Mouse (Mus musculus) heart, postnatal 14 days (tissue): Measurements from ENCODE around the gene Stmn3. TPM values are rescaled to one million over a fixed set of nuclear protein-coding genes. Genes with fewer than 3 reads are reported as not detected.
A peak's percentile ranks its signal among the peaks of the same experiment; 100 is the strongest.

Experiments used
- DNase-seq, 2 experiments: peaks; one replicate each; pipeline ENCODE4 v3.0.0; 2021 to 2022
- intact Hi-C: fragments of 180-260 bp; cut with DNase I; formaldehyde crosslinking; loops from one replicate; pipeline ENCODE4 v1.15.1; 2025
- long read RNA-seq, 2 experiments: library from polyadenylated mRNA; stranded (forward); transcript quantifications; one replicate each; pipeline ENCODE4 v2.0.0; 2021
- total RNA-seq, 2 experiments: library from RNA; stranded (reverse); gene quantifications; 2 replicates each; pipeline ENCODE4 v1.2.3; 2021

Gene Stmn3
- total RNA-seq, result under 1 TPM in 1 of 2 experiments, not detected in 1; 0.24 TPM
- long read RNA-seq, experiment 1, result 0 reads
- long read RNA-seq, experiment 2, result 0 reads

DNA sequence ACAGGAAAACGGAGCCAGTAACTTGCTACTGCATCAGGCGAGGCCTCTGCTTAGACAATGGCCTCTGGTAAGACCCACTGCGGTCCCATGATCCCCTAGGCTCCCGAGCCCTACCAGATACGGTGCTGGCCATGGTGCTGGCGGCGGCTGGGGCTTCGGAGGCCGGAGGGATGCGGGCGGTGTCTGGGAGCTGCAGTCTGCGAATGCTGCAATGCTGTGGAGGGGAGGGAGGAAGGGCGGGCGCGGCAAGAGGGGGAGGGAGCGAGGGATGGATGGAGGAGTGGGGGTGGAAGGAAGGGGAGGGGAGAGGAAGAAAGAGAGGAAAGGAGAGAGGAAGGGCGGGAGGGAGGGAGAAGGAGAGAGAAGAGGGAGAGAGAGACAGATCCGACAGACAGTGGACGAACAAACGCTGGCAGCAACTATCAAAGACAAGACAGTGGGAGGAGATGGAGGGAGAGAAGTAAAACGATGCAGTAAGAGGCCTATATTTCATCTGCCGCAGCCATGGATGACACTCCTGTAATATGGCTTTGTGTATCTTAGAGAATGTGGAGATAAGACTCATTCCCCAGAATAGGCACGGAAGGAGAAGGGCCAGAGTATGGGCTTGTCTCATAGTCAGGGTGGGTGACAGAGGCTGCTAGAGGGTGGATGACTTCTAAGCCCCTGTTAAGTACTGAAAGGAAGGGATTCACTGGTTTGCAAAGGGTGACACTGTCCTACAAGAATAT lies at the start of gene Stmn3:
Stmn3 (minus strand) TSS at position 421 of the 731 bp plus-strand sequence.
- intact Hi-C loops, result no loop called here
- DNase-seq, result peak; percentile 61 to 77

DNA sequence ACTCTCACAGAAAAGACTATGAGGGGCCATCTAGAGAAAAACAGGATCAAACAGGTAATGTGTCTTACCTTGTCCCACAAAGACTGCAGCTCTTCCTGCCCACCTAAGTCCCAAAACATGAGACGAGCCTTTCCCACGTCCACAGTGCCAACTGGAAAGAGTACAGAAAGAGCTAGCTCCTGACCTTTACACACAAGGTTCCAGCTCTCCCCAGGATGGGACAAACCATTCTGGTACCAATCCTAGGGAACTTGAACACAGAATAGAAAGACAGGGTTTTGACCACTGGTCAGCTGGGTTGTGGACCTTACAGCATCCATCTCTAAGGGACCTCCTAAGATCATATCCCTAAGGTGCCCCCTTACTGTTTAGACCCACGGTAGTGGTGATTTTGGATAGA lies 49.6 kb upstream of the Stmn3 start:
- no peak for DNase-seq
- intact Hi-C loops, result no loop called here

DNA sequence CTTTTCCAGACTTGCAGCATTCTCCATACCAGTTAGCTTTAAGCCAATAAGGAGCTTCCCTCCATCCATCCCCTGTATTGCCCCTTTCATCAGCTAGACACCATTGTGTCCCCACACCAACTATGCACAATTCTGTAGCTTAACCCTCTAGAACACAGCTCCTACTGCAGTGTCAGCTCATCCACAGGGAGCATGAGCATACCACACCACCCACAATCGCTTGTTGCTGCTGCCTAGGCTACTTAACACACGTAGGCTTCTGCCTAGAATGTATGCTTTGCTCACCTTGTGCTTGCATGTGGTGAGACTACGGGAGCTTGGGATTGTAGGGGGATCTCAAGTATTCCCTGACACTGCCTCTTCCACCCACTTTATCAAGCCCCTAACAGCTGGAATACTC lies 42.5 kb upstream of the Stmn3 start:
- intact Hi-C loops, result loop anchor here (10.0 kb wide), 1 partner anchor 372 kb away; the partner anchor contains the start of gene Col20a1
- no peak for DNase-seq

- intact Hi-C loops, result no loop called here
- peak; percentile 33 to 59 for DNase-seq
These were observed 28.5 kb upstream of the Stmn3 start for GRCm38 (mm10) chr2:181342766-181343165.

DNA sequence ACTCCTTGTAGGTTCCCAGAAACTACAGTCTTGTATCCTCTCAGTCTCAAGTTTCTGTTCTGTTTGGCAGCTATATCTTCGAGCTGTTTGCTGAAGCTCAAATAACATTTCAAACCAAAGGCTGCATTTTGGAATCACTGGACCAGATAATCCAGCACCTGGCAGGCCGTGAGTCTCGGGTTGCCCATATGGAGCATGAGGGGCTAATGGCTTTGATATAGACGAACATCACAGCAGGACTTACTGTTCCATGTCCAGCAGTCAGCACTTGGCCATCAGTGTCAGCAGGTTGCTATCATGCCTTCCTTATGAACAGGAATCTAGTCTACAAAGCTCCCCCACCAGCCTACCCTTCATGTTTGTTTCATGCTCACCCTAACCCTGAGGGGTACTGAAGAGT lies 26.1 kb upstream of the Stmn3 start:
- no peak for DNase-seq
- intact Hi-C loops, result no loop called here

DNA sequence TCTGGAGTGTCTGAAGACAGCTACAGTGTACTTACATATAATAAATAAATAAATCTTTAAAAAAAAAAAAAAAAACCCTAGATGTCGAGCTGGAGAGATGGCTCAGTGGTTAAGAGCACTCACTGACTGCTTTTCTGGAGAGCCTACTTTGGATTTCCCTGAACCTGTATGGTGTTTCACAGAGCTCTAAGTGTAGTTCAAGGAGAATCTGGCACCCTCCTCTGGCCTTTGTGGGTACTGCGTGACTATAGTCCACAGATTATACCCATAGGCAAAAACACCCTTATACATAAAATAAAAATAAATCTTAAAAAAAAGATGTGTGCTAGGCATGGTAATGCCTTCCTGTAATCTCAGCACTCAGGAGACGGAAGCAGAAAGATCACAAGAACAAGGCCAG lies 19.7 kb upstream of the Stmn3 start:
- peak; percentile 63 to 76 for DNase-seq
- intact Hi-C loops, result loop anchor here (1.0 kb wide), 1 partner anchor 148 kb away; no protein-coding TSS in a partner anchor

GRCm38 (mm10) chr2:181332542-181332941 lies 18.2 kb upstream of the Stmn3 start:
- intact Hi-C loops, result no loop called here

GRCm38 (mm10) chr2:181326098-181326497 lies 11.8 kb upstream of the Stmn3 start:
- DNase-seq, result no peak
- intact Hi-C loops, result no loop called here

More at GRCm38 (mm10) chr2:181332542-181332941, 18.2 kb upstream of the Stmn3 start:
- no peak for DNase-seq

- intact Hi-C loops, result no loop called here
- no peak for DNase-seq
These were observed 7.8 kb upstream of the Stmn3 start for GRCm38 (mm10) chr2:181322136-181322535.

DNA sequence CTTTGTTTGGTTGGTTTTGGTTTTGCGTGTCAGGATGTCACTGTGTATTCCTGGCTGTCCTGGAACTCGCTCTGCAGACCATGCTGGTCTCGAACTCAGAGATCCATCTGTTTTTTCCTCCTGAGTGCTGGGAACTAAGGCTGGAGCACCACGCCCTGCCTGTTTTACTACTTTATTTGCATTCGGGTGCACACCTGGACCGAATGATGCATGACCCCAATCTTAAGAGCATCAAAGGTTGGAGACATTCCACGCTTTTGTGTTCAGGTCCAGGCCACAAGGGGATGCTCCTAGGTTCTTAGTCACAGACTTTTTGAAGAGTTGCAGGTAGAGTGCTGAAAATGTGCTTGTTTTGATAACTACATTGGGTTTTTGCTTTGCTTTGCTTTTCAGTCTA lies 5.8 kb upstream of the Stmn3 start:
- DNase-seq, result no peak
- intact Hi-C loops, result no loop called here

DNA sequence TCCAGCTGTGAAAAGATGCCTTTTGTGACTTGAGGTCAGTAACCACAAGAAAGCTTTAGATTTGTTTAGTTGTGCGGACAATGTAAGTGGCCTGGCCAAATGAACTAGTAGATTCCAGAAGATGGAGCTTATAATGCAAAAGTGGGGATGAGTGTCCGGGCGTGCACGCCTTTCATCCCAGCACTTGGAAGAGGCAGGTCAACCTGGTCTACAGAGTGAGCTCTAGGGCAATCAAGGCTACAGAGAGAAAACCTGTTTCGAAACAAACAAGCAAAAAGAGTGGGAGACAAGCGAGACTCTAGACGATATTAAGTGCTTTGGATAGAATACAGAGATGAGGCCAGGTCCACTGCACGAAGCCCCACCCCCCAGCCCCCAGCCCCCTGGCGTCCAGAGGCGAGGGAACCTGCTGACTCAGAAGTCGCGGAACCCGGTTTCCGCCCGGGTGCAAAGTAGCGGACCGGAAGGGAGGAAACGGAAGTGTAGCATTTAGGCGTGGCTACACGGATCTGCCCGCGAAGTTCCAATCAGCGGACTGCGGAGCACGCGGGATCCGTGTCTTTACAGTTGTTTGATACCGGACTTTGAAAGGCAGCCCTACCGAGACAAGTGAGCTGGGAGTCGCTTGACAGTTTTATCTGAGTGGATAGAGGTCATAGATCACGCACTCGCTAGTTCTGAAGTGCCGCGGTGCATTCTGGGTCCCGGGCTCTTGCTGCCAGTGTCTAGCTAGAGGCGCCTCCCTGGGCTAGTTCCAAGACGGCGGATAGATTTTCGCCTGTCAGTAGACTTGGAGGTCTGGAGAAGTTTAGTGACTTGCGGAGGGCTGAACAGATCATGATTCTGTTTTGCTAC lies 5.2 kb upstream of the Stmn3 start, which contains the start of gene Rtel1:
Rtel1 (plus strand) TSS at position 492 of the 855 bp plus-strand sequence.
- DNase-seq, result peak; percentile 74 to 88
- intact Hi-C loops, result no loop called here

GRCm38 (mm10) chr2:181313344-181314079 lies 788 bp downstream of the Stmn3 start:
- no peak for DNase-seq
- intact Hi-C loops, result no loop called here

GRCm38 (mm10) chr2:181313006-181313343 lies 1.3 kb downstream of the Stmn3 start:
- no peak for DNase-seq
- intact Hi-C loops, result no loop called here

DNA sequence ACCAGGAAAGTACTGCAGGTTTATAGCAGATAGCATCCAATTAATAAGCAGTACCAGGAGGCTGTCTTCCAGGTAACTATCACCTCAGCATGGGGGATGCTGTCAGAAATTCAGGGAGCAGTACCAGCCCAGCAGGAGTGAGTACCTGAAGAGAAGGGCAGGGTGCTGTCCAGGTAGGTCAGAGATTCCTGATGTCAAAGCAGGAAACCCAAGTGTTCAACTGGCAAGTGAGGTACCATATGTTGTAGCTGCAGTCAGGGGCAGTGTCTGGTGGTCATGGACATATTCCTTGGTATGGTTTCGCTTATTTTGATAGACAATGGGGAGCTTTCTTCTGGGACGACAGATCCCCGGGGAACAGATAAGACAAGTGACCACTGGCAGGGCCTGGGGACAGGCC lies 1.9 kb downstream of the Stmn3 start:
- intact Hi-C loops, result no loop called here
- no peak for DNase-seq

DNA sequence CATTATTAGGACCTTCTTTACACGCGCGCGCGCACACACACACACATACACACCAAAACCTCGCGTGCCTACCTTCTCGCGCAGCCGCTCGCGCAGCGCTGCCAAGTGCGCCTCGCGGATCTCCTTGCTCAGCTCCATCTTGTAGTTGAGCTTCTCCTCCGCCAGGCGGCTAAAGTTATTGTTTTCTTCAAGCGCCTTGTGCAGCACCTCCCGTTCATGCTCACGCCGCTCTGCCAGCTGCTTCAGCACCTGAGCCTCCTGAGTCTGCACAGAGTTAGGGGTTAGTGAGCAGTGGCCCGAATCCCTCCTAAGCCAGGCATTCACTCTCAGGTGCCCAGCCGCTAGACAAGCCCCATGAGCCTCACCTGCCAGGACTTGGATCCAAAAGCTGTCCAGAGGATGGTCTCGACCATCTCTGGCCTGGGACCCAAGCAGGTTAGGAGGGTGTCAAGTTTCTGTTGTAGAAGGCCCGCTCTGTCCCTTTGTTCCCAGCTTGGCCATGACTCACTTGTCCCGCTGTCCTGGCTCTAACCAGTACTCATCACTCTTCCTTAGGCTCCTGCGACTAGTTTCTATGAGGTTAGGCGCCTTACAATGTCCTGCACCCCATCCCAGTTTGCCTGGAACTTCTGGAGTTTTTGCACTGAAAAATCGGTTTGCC lies 7.0 kb downstream of the Stmn3 start:
- peak; percentile 33 to 51 for DNase-seq

GRCm38 (mm10) chr2:181304944-181305343 lies 9.4 kb downstream of the Stmn3 start:
- DNase-seq, result no peak
- intact Hi-C loops, result no loop called here

More for the DNA sequence above, 7.0 kb downstream of the Stmn3 start:
- intact Hi-C loops, result no loop called here

- intact Hi-C loops, result no loop called here
- DNase-seq, result peak; percentile 18 to 38
These were observed 12.3 kb downstream of the Stmn3 start for GRCm38 (mm10) chr2:181302041-181302440.

- intact Hi-C loops, result no loop called here
These were observed 23.4 kb downstream of the Stmn3 start for GRCm38 (mm10) chr2:181290937-181291336.

DNA sequence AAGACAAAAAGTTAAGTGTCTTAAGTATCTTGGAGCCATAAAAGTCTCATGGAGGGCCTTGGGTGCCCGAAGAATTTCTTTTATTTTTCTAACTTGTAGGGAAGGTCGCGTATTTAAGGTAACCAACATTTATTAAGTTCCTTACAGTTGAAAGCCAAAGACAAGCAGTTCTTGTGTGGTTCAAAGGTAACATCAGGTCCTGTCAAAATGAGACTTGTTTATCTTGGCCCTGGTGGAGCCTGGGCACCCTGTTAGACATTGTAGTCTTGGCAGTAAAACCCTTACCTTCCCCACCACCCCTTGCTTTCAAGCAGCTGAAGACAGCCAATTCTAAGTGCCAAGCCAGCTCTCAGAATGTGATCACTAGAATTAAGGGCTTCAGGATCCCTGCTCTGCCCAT lies 25.6 kb downstream of the Stmn3 start:
- intact Hi-C loops, result loop anchor here (5.0 kb wide), 1 partner anchor 46 kb away; the partner anchor contains the start of gene Helz2
- DNase-seq, result no peak

More at GRCm38 (mm10) chr2:181290937-181291336, 23.4 kb downstream of the Stmn3 start:
- no peak for DNase-seq

DNA sequence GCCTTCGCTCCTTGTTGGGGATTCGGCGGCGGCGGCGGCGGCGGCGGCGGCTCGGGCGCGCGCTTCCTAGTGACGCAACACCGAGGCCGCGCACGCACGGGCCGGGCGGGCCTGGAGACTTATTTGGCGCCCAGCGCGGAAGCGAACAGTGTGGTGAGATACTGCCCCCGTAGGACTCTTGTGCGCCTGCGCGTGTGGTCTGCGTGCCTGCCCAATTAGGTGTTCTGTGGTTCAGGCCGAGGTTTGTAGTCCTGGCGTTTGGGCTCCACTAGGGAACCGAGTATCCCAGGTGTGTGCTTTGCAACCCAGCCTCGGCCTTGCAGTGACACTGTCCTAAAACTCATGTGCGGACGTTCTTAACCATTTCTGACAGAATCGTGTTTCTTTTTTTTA lies 26.3 kb downstream of the Stmn3 start, which contains the start of gene Gmeb2:
Gmeb2 (minus strand) TSS at position 78 of the 393 bp plus-strand sequence.
- DNase-seq, result peak; percentile 91 to 94
- intact Hi-C loops, result loop anchor here (2.0 to 5.0 kb wide), 2 partner anchors 46 to 101 kb away; partner anchors contain the start of genes Helz2 and Ppdpf
